Mouse (Mus musculus) testis, adult 2 months (tissue): ENCODE results near the gene Map3k1.

Experiments
- CTCF ChIP-seq: fragments of 200-500 bp; IDR thresholded peaks from 2 replicates; pipeline ENCODE4 v1.5.1; 2012; ENCODE audit warnings: low read depth, mild to moderate bottlenecking, inconsistent platforms, low read length, moderate library complexity; ENCODE audit not compliant: control insufficient read depth, insufficient read depth, insufficient replicate concordance
- POLR2A ChIP-seq: fragments of 200-500 bp; IDR thresholded peaks from 2 replicates; pipeline ENCODE4 v1.6.1; 2012; ENCODE audit warnings: low read depth, mild to moderate bottlenecking, inconsistent platforms, low read length, moderate library complexity; ENCODE audit not compliant: control insufficient read depth

- no peak for TF ChIP-seq CTCF
- TF ChIP-seq POLR2A, result no peak
Measured at GRCm38 (mm10) chr13:111753321-111753720, 55.5 kb downstream of the Map3k1 start.
